Mouse (Mus musculus): ENCODE measurements at regions not wholly inside any gene's neighbourhood (a gene's known extent, or its start where the extent isn't known, plus 50 kb on each side); places are given as distances from the start of the nearest gene placed in this dataset.
"Not testable (repeated sequence)": the region's sequence is repeated elsewhere in the genome, so short reads cannot be mapped to it uniquely, and the experiment has no call there.

DNA sequence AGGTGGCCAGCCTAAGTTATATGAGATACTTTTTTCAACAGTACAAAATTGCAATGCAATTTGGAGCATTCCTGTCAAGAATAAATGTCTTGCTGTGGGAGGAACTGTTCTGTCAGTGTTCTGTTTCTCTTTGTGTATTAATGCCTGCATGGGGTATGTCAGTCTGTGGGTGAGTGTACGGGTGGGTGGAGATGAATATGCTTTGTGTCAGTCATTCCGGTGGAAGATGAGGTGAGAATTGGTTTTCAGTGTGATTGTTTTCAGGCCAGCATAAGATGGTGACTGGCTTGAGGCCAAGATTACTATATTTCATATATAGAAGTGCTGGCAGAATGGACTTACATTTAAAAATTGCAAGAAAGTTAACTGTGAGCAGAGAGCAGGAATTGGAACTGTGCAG lies 184.0 kb downstream of the Frk start:
- no peak overlapping the region for H3K4me2 ChIP-seq (ENCODE audit: low read length)
- WGBS = 54% methylated on average over 2 of the region's 2 CpGs

DNA sequence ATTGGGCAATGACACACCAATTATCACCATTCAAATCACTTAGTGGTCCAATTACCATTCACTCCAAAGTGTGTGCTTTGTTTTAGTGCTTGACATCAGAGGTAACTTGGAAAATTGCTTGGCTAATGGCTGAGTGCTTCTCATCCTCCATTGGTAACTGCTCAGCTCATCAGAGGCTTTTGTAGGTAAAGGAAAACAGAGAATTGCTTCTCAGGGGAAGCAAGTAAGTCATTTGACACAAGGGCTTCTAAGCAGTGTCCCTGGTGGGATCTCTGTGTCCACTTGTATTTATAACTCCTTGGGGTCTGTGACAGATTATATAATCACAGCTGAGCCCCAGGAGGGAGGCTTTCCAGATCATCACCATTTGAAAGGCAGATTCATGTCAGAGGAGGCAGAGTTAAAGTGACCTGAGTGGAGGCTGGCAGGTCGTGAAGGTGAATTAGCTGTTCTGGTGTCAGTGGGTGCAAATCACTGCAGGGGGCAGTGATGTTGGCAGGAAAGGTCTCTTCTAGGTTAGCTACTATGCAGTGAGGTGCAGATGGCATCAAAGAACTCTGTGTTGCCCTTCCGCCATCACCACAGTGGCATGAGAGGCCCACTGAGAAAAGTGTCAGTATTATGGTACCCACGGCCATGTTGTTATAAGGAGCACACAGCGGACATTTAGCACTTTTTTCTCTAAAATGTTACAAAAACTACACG lies 184.7 kb downstream of the Frk start:
- no peak overlapping the region for H3K9ac ChIP-seq (ENCODE audit: low read depth, low read length)
- H3K4me3 ChIP-seq (ENCODE audit: low read depth, low read length) = no peak overlapping the region
- no peaks in the 10 kb centered on the region for H3K36me3 ChIP-seq (ENCODE audit: control insufficient read depth, insufficient read depth, low read length)
- H3K27me3 ChIP-seq (ENCODE audit: control insufficient read depth, insufficient read depth, low read depth, low read length) = no peaks in the 10 kb centered on the region
- ATAC-seq = no peak; the same call in 1 of the 2 replicates
- WGBS = 62% methylated on average over 5 of the region's 5 CpGs
- no peaks in the 10 kb centered on the region for H3K4me1 ChIP-seq (ENCODE audit: control insufficient read depth, insufficient read depth, low read length)
- no peak overlapping the region for H3K4me2 ChIP-seq (ENCODE audit: low read length)
- H3K27ac ChIP-seq (ENCODE audit: low read length) = no peak overlapping the region
- H3K9me3 ChIP-seq (replicated peaks; ENCODE audit: control insufficient read depth, low read length, poor library complexity, severe bottlenecking) = no peaks in the 10 kb centered on the region

More for the DNA sequence above, 184.0 kb downstream of the Frk start:
- Histone ChIP-seq H3K9ac (ENCODE audit: low read depth, low read length) (no peak overlapping the region), H3K36me3 (ENCODE audit: control insufficient read depth, insufficient read depth, low read length) (no peaks in the 10 kb centered on the region), H3K9me3 (replicated peaks; ENCODE audit: control insufficient read depth, low read length, poor library complexity, severe bottlenecking) (no peaks in the 10 kb centered on the region), H3K4me3 (ENCODE audit: low read depth, low read length) (no peak overlapping the region), H3K27ac (ENCODE audit: low read length) (no peak overlapping the region), H3K4me1 (ENCODE audit: control insufficient read depth, insufficient read depth, low read length) (no peaks in the 10 kb centered on the region), H3K27me3 (ENCODE audit: control insufficient read depth, insufficient read depth, low read depth, low read length) (no peaks in the 10 kb centered on the region)
- no peak for ATAC-seq

DNA sequence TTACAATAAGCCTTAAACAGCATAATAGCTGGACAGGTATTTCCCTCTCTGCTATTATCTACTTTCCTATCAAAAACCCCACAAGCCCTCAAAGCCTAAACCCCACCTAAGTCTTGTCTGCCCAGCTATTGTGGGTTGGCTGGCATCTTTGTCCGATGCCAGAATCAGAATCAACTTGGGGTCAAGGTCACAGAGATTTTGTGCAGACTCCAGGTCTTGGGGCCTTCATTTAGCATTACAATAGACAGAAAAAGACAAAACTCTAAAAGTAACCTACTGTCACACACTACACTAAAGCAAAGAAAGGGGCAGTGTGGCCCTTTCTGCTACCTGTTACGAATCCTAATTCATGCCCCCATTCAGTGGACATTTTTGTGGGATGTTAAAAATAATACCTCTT lies 188.6 kb downstream of the Frk start:
- 87% methylated on average over 2 of the region's 2 CpGs for WGBS
- H3K27me3 ChIP-seq (ENCODE audit: control insufficient read depth, insufficient read depth, low read depth, low read length) = no peaks in the 10 kb centered on the region
- no peaks in the 10 kb centered on the region for H3K9me3 ChIP-seq (replicated peaks; ENCODE audit: control insufficient read depth, low read length, poor library complexity, severe bottlenecking)
- H3K4me1 ChIP-seq (ENCODE audit: control insufficient read depth, insufficient read depth, low read length) = no peaks in the 10 kb centered on the region
- no peak overlapping the region for H3K4me2 ChIP-seq (ENCODE audit: low read length)
- no peak overlapping the region for H3K9ac ChIP-seq (ENCODE audit: low read depth, low read length)
- H3K36me3 ChIP-seq (ENCODE audit: control insufficient read depth, insufficient read depth, low read length) = no peaks in the 10 kb centered on the region
- ATAC-seq = no peak
- no peak overlapping the region for H3K4me3 ChIP-seq (ENCODE audit: low read depth, low read length)
- no peak overlapping the region for H3K27ac ChIP-seq (ENCODE audit: low read length)

GRCm38 (mm10) chr10:34699414-34699813 lies 216.2 kb downstream of the Frk start:
- H3K36me3 ChIP-seq (ENCODE audit: control insufficient read depth, insufficient read depth, low read length); H3K4me2 ChIP-seq (ENCODE audit: low read length); H3K27ac ChIP-seq (ENCODE audit: low read length); H3K9ac ChIP-seq (ENCODE audit: low read depth, low read length); H3K9me3 ChIP-seq (replicated peaks; ENCODE audit: control insufficient read depth, low read length, poor library complexity, severe bottlenecking); H3K4me1 ChIP-seq (ENCODE audit: control insufficient read depth, insufficient read depth, low read length); H3K27me3 ChIP-seq (ENCODE audit: control insufficient read depth, insufficient read depth, low read depth, low read length); H3K4me3 ChIP-seq (ENCODE audit: low read depth, low read length); ATAC-seq: not testable (repeated sequence)
- WGBS = 93% methylated on average over 9 of the region's 9 CpGs

DNA sequence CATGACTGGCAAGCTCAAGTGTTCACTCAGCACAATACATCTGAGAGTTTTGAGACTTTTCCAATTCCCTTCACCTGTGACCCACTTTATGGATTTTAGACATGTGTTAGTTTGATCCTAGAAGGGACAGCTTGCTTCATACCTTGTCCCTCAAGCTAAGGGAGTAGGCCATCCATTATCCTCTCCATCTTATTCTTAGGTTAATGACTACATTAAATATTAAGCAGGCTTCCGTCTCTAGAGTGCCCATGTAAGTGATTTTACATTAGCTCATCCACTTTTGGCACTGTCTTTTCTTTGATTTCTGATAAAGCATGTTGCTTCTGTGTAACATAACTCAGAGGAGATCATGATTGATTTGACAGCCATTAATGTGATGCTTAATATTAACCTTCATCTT lies 218.8 kb downstream of the Frk start:
- 70% methylated on average over 1 of the region's 1 CpGs for WGBS

GRCm38 (mm10) chr10:34705416-34705815 lies 222.2 kb downstream of the Frk start:
- 81% methylated on average over 12 of the region's 12 CpGs for WGBS
- no peaks in the 10 kb centered on the region for H3K27me3 ChIP-seq (ENCODE audit: control insufficient read depth, insufficient read depth, low read depth, low read length)
- no peak overlapping the region for H3K4me2 ChIP-seq (ENCODE audit: low read length)
- no peaks in the 10 kb centered on the region for H3K36me3 ChIP-seq (ENCODE audit: control insufficient read depth, insufficient read depth, low read length)
- ATAC-seq = 0 out of 2 replicates have a peak, but pooled peaks have one; percentile 28
- no peak overlapping the region for H3K27ac ChIP-seq (ENCODE audit: low read length)
- H3K9ac ChIP-seq (ENCODE audit: low read depth, low read length) = no peak overlapping the region
- H3K4me3 ChIP-seq (ENCODE audit: low read depth, low read length) = no peak overlapping the region
- no peaks in the 10 kb centered on the region for H3K9me3 ChIP-seq (replicated peaks; ENCODE audit: control insufficient read depth, low read length, poor library complexity, severe bottlenecking)
- H3K4me1 ChIP-seq (ENCODE audit: control insufficient read depth, insufficient read depth, low read length) = no peaks in the 10 kb centered on the region; the same call in 1 of the 2 replicates

More for the DNA sequence above, 218.8 kb downstream of the Frk start:
- H3K9me3 ChIP-seq (replicated peaks; ENCODE audit: control insufficient read depth, low read length, poor library complexity, severe bottlenecking) = no peaks in the 10 kb centered on the region
- no peak overlapping the region for H3K27ac ChIP-seq (ENCODE audit: low read length)
- no peaks in the 10 kb centered on the region; the same call in 1 of the 2 replicates for H3K4me1 ChIP-seq (ENCODE audit: control insufficient read depth, insufficient read depth, low read length)
- H3K4me2 ChIP-seq (ENCODE audit: low read length) = no peak overlapping the region
- no peaks in the 10 kb centered on the region for H3K36me3 ChIP-seq (ENCODE audit: control insufficient read depth, insufficient read depth, low read length)
- H3K27me3 ChIP-seq (ENCODE audit: control insufficient read depth, insufficient read depth, low read depth, low read length) = no peaks in the 10 kb centered on the region
- ATAC-seq = no peak
- H3K9ac ChIP-seq (ENCODE audit: low read depth, low read length) = no peak overlapping the region
- H3K4me3 ChIP-seq (ENCODE audit: low read depth, low read length) = no peak overlapping the region

- no peaks in the 10 kb centered on the region for H3K27me3 ChIP-seq (ENCODE audit: control insufficient read depth, insufficient read depth, low read depth, low read length)
- H3K9me3 ChIP-seq (replicated peaks; ENCODE audit: control insufficient read depth, low read length, poor library complexity, severe bottlenecking) = no peaks in the 10 kb centered on the region
- ATAC-seq = no peak
- no peak overlapping the region for H3K4me2 ChIP-seq (ENCODE audit: low read length)
- no peak overlapping the region for H3K9ac ChIP-seq (ENCODE audit: low read depth, low read length)
- WGBS = 67% methylated on average over 2 of the region's 2 CpGs
- no peak overlapping the region for H3K4me3 ChIP-seq (ENCODE audit: low read depth, low read length)
- no peak overlapping the region for H3K27ac ChIP-seq (ENCODE audit: low read length)
- H3K4me1 ChIP-seq (ENCODE audit: control insufficient read depth, insufficient read depth, low read length) = no peaks in the 10 kb centered on the region
- no peaks in the 10 kb centered on the region for H3K36me3 ChIP-seq (ENCODE audit: control insufficient read depth, insufficient read depth, low read length)
These were observed 248.1 kb downstream of the Frk start for GRCm38 (mm10) chr10:34731249-34731648.

- Histone ChIP-seq H3K27ac (ENCODE audit: low read length) (no peak overlapping the region), H3K4me1 (ENCODE audit: control insufficient read depth, insufficient read depth, low read length) (peaks cover 2% of the 10 kb centered on the region; the same call in 1 of the 2 replicates), H3K4me2 (ENCODE audit: low read length) (no peak overlapping the region), H3K9ac (ENCODE audit: low read depth, low read length) (no peak overlapping the region), H3K9me3 (replicated peaks; ENCODE audit: control insufficient read depth, low read length, poor library complexity, severe bottlenecking) (no peaks in the 10 kb centered on the region), H3K4me3 (ENCODE audit: low read depth, low read length) (no peak overlapping the region), H3K36me3 (ENCODE audit: control insufficient read depth, insufficient read depth, low read length) (no peaks in the 10 kb centered on the region), H3K27me3 (ENCODE audit: control insufficient read depth, insufficient read depth, low read depth, low read length) (no peaks in the 10 kb centered on the region)
- ATAC-seq = no peak
These were observed 279.2 kb downstream of the Frk start for GRCm38 (mm10) chr10:34762426-34762825.

DNA sequence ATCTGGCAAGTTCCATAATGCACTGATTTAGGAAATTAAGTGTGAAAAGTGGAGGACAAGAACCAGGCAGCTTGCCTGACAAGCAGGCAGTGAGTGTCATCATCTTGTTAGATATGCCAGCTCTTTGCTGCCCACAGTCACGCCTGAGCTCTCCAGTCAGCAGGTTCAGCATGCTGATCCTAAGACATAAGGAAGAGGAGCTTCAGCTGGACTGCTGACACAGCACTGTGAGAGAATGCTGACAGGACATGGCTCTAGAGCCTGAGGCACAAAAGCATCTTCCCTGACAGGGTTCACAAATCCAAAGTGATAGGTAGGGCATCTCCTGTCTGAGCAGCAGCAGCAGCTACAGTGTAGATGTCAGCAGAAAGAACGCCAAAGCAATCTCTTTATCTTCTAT lies 308.9 kb downstream of the Frk start:
- 46% methylated on average over 2 of the region's 2 CpGs for WGBS
- peak; percentile 87 for ATAC-seq
- H3K36me3 ChIP-seq (ENCODE audit: control insufficient read depth, insufficient read depth, low read length) = no peaks in the 10 kb centered on the region
- no peaks in the 10 kb centered on the region for H3K4me1 ChIP-seq (ENCODE audit: control insufficient read depth, insufficient read depth, low read length)
- no peak overlapping the region for H3K27ac ChIP-seq (ENCODE audit: low read length)
- no peak overlapping the region for H3K9ac ChIP-seq (ENCODE audit: low read depth, low read length)
- no peak overlapping the region for H3K4me2 ChIP-seq (ENCODE audit: low read length)
- H3K27me3 ChIP-seq (ENCODE audit: control insufficient read depth, insufficient read depth, low read depth, low read length) = no peaks in the 10 kb centered on the region
- H3K4me3 ChIP-seq (ENCODE audit: low read depth, low read length) = no peak overlapping the region
- H3K9me3 ChIP-seq (replicated peaks; ENCODE audit: control insufficient read depth, low read length, poor library complexity, severe bottlenecking) = no peaks in the 10 kb centered on the region
